Mouse (Mus musculus): ENCODE data around the gene Prkca.

DNA sequence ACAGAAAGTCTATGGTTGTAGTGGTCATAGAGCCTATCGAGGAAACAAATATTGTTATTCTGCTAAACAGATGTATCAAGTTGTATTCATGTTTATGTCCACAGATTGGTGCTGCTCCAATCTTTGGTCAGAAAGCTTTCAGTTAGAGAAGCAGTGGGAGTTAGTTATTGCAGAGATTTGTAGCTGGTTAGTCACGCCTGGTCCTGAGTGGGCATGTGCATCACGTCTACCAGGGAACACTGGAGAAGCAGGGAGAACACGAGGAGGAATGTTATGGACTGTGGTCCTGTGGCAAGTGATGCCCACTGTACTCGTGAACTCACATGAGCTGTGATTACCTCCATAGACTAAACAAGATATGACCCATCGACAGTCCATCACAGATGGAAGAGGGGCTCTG lies 153.4 kb downstream of the Prkca start:
- TF ChIP-seq MAX (IDR thresholded peaks at IDR 0.05) (no peak), CTCF (IDR thresholded peaks at IDR 0.05; ENCODE audit: control insufficient read depth, insufficient read depth, insufficient read length) (no peak)
